Mouse (Mus musculus): ENCODE results near the gene Sptbn1. TPM values are rescaled to one million over a fixed set of nuclear protein-coding genes. Genes with fewer than 3 reads are reported as not detected.

The Sptbn1 gene
- polyA plus RNA-seq, 1 experiment from 2014 or later, result 196 TPM

DNA sequence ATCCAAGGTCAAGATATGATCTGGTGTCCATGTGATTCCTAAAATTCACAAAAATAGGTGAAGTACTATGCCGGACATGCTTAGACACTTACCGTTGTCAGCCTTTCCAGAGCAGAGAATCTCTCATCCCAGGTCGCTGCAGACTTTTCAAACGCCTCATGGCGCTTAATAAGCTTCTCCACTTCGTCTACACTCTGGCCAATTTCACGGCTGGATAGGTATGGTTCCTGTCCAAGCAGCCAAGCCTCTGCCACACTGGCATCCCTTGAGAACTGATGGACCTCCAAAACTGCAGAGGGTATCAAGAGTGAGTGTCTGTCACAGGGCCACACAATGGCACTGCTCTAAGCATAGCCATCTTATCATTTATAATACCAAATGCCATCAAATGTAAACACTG, 157.3 kb downstream of the Sptbn1 start:
- H3K9me3 ChIP-seq (ENCODE audit: control insufficient read depth, low read length), result no peaks in the 10 kb centered on the region
- H3K4me1 ChIP-seq (ENCODE audit: control insufficient read depth, insufficient read depth, low read depth, low read length), result no peaks in the 10 kb centered on the region
- 87% methylated on average over 7 of the region's 7 CpGs for WGBS
- no peak overlapping the region for H3K9ac ChIP-seq (ENCODE audit: low read depth, low read length)
- ATAC-seq, result no peak
- peaks cover 53% of the 10 kb centered on the region for H3K36me3 ChIP-seq (ENCODE audit: control insufficient read depth, insufficient read depth, low read length)
- no peak overlapping the region for H3K4me2 ChIP-seq (ENCODE audit: low read length)
- H3K27me3 ChIP-seq (replicated peaks; ENCODE audit: control insufficient read depth, insufficient read depth, low read length), result no peaks in the 10 kb centered on the region
- no peak overlapping the region for H3K4me3 ChIP-seq (ENCODE audit: low read length)
- no peak overlapping the region for H3K27ac ChIP-seq (ENCODE audit: low read depth, low read length)

DNA sequence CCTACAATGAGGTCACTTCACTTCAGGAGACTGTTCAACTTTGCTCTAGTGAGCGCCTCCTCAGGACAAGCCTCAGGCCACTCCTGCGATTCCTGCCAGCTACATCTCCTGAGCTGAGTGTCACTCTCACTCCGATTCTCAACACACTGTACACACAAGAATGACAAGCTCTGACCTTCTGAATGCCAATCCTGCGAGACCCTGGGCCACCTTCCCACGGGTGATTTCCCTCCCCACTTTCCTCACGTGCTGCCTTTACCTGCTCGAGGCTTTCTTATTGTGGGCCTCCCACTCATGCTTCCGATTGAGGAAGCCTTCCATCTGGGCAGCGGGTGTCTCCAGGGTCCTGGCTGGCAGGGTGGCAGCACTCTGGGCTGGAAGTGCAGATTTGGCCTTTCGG, 163.8 kb downstream of the Sptbn1 start:
- no peaks in the 10 kb centered on the region for H3K4me1 ChIP-seq (ENCODE audit: control insufficient read depth, insufficient read depth, low read depth, low read length)
- WGBS, result 97% methylated on average over 10 of the region's 10 CpGs
- H3K27ac ChIP-seq (ENCODE audit: low read depth, low read length), result no peak overlapping the region
- H3K9me3 ChIP-seq (ENCODE audit: control insufficient read depth, low read length), result no peaks in the 10 kb centered on the region
- no peak overlapping the region for H3K9ac ChIP-seq (ENCODE audit: low read depth, low read length)
- no peak overlapping the region for H3K4me3 ChIP-seq (ENCODE audit: low read length)
- H3K36me3 ChIP-seq (ENCODE audit: control insufficient read depth, insufficient read depth, low read length), result peaks cover 71% of the 10 kb centered on the region
- H3K27me3 ChIP-seq (replicated peaks; ENCODE audit: control insufficient read depth, insufficient read depth, low read length), result no peaks in the 10 kb centered on the region
- no peak for ATAC-seq
- H3K4me2 ChIP-seq (ENCODE audit: low read length), result no peak overlapping the region

DNA sequence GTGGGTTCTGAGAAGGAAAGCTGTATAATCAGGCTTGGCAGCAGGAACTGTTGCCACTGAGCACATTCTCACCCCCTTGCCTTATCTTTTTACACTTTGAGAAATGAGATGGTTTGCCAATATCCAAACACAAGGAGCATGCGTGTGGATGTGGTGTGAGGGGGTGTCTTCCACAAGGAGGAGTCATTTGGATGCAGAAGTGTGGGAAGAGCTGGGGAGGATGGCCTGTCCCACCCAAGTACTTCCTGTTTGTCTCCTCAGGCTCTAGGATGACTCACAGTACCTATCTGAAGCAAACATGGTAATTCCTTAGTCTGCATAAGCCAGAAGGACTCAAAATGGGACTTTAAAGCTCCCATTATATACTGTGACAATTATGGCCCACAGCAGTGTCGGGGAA, 165.4 kb downstream of the Sptbn1 start:
- no peak overlapping the region for H3K27ac ChIP-seq (ENCODE audit: low read depth, low read length)
- no peak overlapping the region for H3K4me3 ChIP-seq (ENCODE audit: low read length)
- H3K36me3 ChIP-seq (ENCODE audit: control insufficient read depth, insufficient read depth, low read length), result peaks cover 74% of the 10 kb centered on the region
- ATAC-seq, result no peak
- no peaks in the 10 kb centered on the region for H3K4me1 ChIP-seq (ENCODE audit: control insufficient read depth, insufficient read depth, low read depth, low read length)
- no peaks in the 10 kb centered on the region for H3K27me3 ChIP-seq (replicated peaks; ENCODE audit: control insufficient read depth, insufficient read depth, low read length)
- H3K9ac ChIP-seq (ENCODE audit: low read depth, low read length), result no peak overlapping the region
- 98% methylated on average over 2 of the region's 2 CpGs for WGBS
- H3K4me2 ChIP-seq (ENCODE audit: low read length), result no peak overlapping the region
- no peaks in the 10 kb centered on the region for H3K9me3 ChIP-seq (ENCODE audit: control insufficient read depth, low read length)

DNA sequence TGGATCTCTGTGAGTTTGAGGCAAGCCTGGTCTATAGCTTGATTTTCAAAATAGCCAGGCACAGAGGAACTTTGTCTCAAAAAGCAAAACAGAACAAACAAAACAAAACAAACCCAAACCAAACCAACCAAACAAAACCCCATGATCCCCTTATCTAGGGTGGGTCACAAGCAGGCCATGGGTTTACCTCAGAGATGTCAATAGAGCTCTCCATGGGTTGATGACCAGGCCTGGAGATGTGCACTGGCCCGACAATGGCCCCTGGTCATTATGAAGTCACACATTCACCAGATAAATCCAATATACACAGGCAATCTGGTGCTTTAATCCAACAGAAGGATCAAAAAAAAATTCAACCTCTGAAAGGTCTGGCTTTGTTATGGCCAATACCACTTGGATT, 166.2 kb downstream of the Sptbn1 start:
- no peak for ATAC-seq
- Histone ChIP-seq H3K4me3 (ENCODE audit: low read length) (no peak overlapping the region), H3K4me2 (ENCODE audit: low read length) (no peak overlapping the region), H3K9ac (ENCODE audit: low read depth, low read length) (no peak overlapping the region), H3K4me1 (ENCODE audit: control insufficient read depth, insufficient read depth, low read depth, low read length) (no peaks in the 10 kb centered on the region), H3K27me3 (replicated peaks; ENCODE audit: control insufficient read depth, insufficient read depth, low read length) (no peaks in the 10 kb centered on the region), H3K27ac (ENCODE audit: low read depth, low read length) (no peak overlapping the region), H3K36me3 (ENCODE audit: control insufficient read depth, insufficient read depth, low read length) (peaks cover 78% of the 10 kb centered on the region), H3K9me3 (ENCODE audit: control insufficient read depth, low read length) (no peaks in the 10 kb centered on the region)
- 89% methylated on average over 1 of the region's 1 CpGs for WGBS

DNA sequence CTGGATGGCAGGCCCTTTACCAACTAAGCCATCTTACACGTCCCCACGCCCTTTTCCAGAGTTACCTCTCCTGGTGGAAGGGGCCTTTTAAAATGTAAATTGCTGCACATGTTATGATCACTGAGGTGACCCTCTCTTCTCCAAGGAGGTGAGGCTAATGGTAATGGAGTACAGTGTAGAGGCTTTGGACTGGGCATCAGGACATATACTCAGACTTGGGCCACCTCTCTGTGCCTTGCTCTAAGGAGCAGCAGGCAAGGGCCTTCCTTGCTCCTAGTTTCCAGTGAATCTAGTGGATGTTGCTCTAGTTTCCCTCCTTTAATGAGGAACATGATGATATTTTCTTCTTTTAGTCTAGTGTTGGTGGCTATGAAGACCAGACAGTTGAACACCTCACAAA, 166.8 kb downstream of the Sptbn1 start:
- Histone ChIP-seq H3K9ac (ENCODE audit: low read depth, low read length) (no peak overlapping the region), H3K27me3 (replicated peaks; ENCODE audit: control insufficient read depth, insufficient read depth, low read length) (no peaks in the 10 kb centered on the region), H3K4me1 (ENCODE audit: control insufficient read depth, insufficient read depth, low read depth, low read length) (no peaks in the 10 kb centered on the region), H3K27ac (ENCODE audit: low read depth, low read length) (no peak overlapping the region), H3K4me3 (ENCODE audit: low read length) (no peak overlapping the region), H3K9me3 (ENCODE audit: control insufficient read depth, low read length) (no peaks in the 10 kb centered on the region), H3K36me3 (ENCODE audit: control insufficient read depth, insufficient read depth, low read length) (peaks cover 72% of the 10 kb centered on the region), H3K4me2 (ENCODE audit: low read length) (no peak overlapping the region)
- 94% methylated on average over 2 of the region's 2 CpGs for WGBS
- no peak for ATAC-seq

DNA sequence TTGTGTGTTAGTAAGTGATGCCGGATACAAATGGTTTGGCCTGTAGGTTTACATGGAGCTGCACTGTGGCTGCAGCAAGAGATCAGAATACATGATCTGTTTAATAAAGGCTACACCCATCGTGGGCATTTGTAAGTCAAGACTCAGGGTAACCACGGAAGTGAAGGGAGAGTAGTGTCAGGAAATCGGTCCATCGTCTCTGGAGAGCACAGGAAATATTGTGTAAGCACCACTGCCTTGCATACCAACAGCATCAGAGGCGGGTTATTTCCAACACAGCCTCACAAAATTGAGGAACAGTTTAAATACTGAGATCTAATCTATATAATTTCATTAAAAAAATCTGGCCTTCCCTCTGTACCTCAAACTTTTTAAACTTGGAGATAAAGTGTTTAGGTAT, 168.1 kb downstream of the Sptbn1 start:
- no peak overlapping the region for H3K27ac ChIP-seq (ENCODE audit: low read depth, low read length)
- no peak overlapping the region for H3K4me3 ChIP-seq (ENCODE audit: low read length)
- no peaks in the 10 kb centered on the region for H3K4me1 ChIP-seq (ENCODE audit: control insufficient read depth, insufficient read depth, low read depth, low read length)
- H3K4me2 ChIP-seq (ENCODE audit: low read length), result no peak overlapping the region
- peaks cover 63% of the 10 kb centered on the region for H3K36me3 ChIP-seq (ENCODE audit: control insufficient read depth, insufficient read depth, low read length)
- no peaks in the 10 kb centered on the region for H3K9me3 ChIP-seq (ENCODE audit: control insufficient read depth, low read length)
- H3K27me3 ChIP-seq (replicated peaks; ENCODE audit: control insufficient read depth, insufficient read depth, low read length), result no peaks in the 10 kb centered on the region
- no peak overlapping the region for H3K9ac ChIP-seq (ENCODE audit: low read depth, low read length)
- no peak for ATAC-seq
- 94% methylated on average over 6 of the region's 6 CpGs for WGBS

DNA sequence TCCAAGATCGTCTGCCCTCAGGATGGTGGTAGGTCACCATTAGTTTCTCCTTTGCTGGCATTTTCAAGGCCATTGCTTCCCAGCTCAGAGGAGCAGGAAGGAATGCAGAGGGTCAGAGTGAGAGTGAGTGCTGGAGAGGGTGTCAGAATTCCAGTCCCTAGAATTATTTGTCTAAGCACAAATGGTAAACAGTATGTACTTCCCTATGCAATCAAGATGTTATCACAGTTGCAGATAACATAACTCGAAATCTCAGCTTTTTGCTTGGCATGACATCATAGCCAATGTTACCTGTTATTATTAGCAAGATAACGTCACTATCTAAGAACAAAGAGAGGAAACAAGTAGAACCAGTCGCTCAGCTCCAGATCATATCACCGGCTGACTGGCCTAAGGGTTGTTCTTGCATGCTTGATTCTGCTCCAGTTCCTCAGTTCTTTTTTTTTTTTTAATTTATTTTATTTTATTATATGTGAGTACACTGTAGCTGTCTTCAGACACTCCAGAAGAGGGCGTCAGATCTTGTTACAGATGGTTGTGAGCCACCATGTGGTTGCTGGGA, 172.7 kb downstream of the Sptbn1 start:
- no peak overlapping the region for H3K4me2 ChIP-seq (ENCODE audit: low read length)
- no peak overlapping the region for H3K9ac ChIP-seq (ENCODE audit: low read depth, low read length)
- H3K9me3 ChIP-seq (ENCODE audit: control insufficient read depth, low read length), result no peaks in the 10 kb centered on the region
- no peak overlapping the region for H3K27ac ChIP-seq (ENCODE audit: low read depth, low read length)
- no peak overlapping the region for H3K4me3 ChIP-seq (ENCODE audit: low read length)
- peaks cover 24% of the 10 kb centered on the region for H3K36me3 ChIP-seq (ENCODE audit: control insufficient read depth, insufficient read depth, low read length)
- H3K27me3 ChIP-seq (replicated peaks; ENCODE audit: control insufficient read depth, insufficient read depth, low read length), result no peaks in the 10 kb centered on the region
- no peak for ATAC-seq
- 91% methylated on average over 6 of the region's 6 CpGs for WGBS
- no peaks in the 10 kb centered on the region for H3K4me1 ChIP-seq (ENCODE audit: control insufficient read depth, insufficient read depth, low read depth, low read length)

DNA sequence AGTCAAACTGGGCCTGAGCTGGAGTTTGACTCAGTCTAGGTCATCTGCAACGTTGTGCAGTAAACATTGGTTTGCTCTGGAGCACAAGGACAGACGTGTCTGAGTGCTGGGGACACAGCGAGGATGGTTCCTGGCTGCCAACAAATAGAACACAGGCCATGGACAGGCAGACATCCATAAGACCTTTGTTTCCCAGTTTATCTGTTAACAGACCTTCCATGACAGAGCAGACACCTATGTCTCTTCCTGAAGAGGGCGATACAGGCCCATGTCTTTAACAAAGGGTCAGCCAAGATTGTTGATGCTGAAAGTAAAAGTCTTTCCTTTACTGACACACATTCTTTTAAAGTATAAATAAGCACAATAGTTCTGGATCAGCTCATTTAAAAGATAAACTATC, 176.1 kb downstream of the Sptbn1 start:
- no peaks in the 10 kb centered on the region for H3K27me3 ChIP-seq (replicated peaks; ENCODE audit: control insufficient read depth, insufficient read depth, low read length)
- no peaks in the 10 kb centered on the region for H3K9me3 ChIP-seq (ENCODE audit: control insufficient read depth, low read length)
- H3K4me2 ChIP-seq (ENCODE audit: low read length), result no peak overlapping the region
- WGBS, result 63% methylated on average over 4 of the region's 4 CpGs
- no peak for ATAC-seq
- no peak overlapping the region for H3K4me3 ChIP-seq (ENCODE audit: low read length)
- no peaks in the 10 kb centered on the region; the same call in 1 of the 2 replicates for H3K36me3 ChIP-seq (ENCODE audit: control insufficient read depth, insufficient read depth, low read length)
- H3K4me1 ChIP-seq (ENCODE audit: control insufficient read depth, insufficient read depth, low read depth, low read length), result no peaks in the 10 kb centered on the region
- no peak overlapping the region for H3K27ac ChIP-seq (ENCODE audit: low read depth, low read length)
- H3K9ac ChIP-seq (ENCODE audit: low read depth, low read length), result no peak overlapping the region

DNA sequence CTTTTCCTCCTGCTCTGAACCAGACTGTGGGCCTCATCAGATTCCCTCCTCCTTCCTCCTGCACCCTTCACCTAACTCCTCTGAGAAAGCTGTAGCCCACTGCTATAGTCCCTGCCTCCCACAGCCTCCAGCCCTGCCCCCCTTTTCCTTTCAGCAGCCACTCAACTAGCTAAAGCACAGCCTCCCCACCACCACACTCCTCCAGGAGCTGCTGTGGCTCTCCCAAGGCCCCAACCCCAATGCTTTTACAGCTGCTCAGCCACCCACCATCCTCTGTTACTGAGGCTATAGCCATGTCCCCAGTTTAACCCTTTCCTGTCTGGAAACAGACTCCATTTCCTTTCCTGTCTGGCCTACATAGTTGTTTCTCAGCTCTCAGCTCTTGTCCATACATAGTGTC, 182.9 kb downstream of the Sptbn1 start:
- Histone ChIP-seq H3K4me2 (ENCODE audit: low read length) (no peak overlapping the region), H3K9me3 (ENCODE audit: control insufficient read depth, low read length) (no peaks in the 10 kb centered on the region), H3K9ac (ENCODE audit: low read depth, low read length) (no peak overlapping the region), H3K27me3 (replicated peaks; ENCODE audit: control insufficient read depth, insufficient read depth, low read length) (no peaks in the 10 kb centered on the region), H3K4me3 (ENCODE audit: low read length) (no peak overlapping the region), H3K27ac (ENCODE audit: low read depth, low read length) (no peak overlapping the region), H3K36me3 (ENCODE audit: control insufficient read depth, insufficient read depth, low read length) (no peaks in the 10 kb centered on the region), H3K4me1 (ENCODE audit: control insufficient read depth, insufficient read depth, low read depth, low read length) (no peaks in the 10 kb centered on the region)
- ATAC-seq, result no peak

DNA sequence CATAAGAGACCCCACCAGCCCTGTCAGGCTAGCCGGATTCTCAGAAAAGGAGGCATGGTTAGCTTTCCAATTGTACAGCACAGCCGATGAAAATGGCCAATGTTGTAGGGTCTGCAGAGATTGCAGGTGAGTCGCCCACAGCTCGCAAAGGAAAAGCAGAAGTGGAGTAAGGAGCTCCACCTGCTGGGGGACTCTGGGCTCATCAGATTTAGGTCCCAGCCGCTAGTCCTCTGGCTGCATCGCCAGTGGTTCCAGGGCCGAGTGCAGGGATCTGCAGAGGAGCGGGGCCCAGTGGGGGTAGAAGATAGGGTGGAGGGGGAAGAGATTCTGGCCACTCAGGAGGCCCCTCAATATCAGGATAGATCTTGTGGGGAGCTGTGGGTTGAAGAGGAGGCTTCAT, 210.7 kb downstream of the Sptbn1 start:
- H3K36me3 ChIP-seq (ENCODE audit: control insufficient read depth, insufficient read depth, low read length), result no peaks in the 10 kb centered on the region
- 56% methylated on average over 8 of the region's 8 CpGs for WGBS
- H3K4me2 ChIP-seq (ENCODE audit: low read length), result no peak overlapping the region
- no peaks in the 10 kb centered on the region for H3K4me1 ChIP-seq (ENCODE audit: control insufficient read depth, insufficient read depth, low read depth, low read length)
- H3K9me3 ChIP-seq (ENCODE audit: control insufficient read depth, low read length), result no peaks in the 10 kb centered on the region
- H3K9ac ChIP-seq (ENCODE audit: low read depth, low read length), result no peak overlapping the region
- H3K27ac ChIP-seq (ENCODE audit: low read depth, low read length), result no peak overlapping the region
- no peaks in the 10 kb centered on the region for H3K27me3 ChIP-seq (replicated peaks; ENCODE audit: control insufficient read depth, insufficient read depth, low read length)
- no peak overlapping the region for H3K4me3 ChIP-seq (ENCODE audit: low read length)
- ATAC-seq, result no peak
